Mouse (Mus musculus): ENCODE results near the gene Trim8. TPM values are rescaled to one million over a fixed set of nuclear protein-coding genes. Genes with fewer than 3 reads are reported as not detected.

The Trim8 gene
- total and polyA plus RNA-seq, 3 experiments: 4.4 to 24.9 (median 12.0) TPM

GRCm38 (mm10) chr19:46463446-46463845 is 38.1 kb upstream of the Trim8 start:
- TF ChIP-seq POLR2A (IDR thresholded peaks at IDR 0.05; ENCODE audit: low read depth, low read length): no peak
- no peak for TF ChIP-seq IRF4 (IDR thresholded peaks at IDR 0.05; ENCODE audit: low read depth, low read length)
- TF ChIP-seq CTCF (conservative IDR thresholded peaks at IDR 0.05 in 1 of 2, IDR thresholded peaks at IDR 0.05 in 1 of 2; ENCODE audit: low read depth in 2 of 2, low read length in 2 of 2): peak in 1 of 2 experiments; percentile 21; a peak in 1 of 4 replicates
- H3K4me1 ChIP-seq (ENCODE audit: control insufficient read depth in 1 of 2, insufficient read depth in 2 of 2): peaks cover 26 to 51% of the 10 kb centered on the region in 2 experiments
- dilution Hi-C loops (cut with MboI; ENCODE audit: extremely low pct_ligation_motif_present, extremely low pct_unique_long_range_greater_than_20kb, low sequenced_read_pairs): no loop called here
- H3K4me3 ChIP-seq (replicated peaks in 1 of 3; ENCODE audit: low read depth in 2 of 3, low read length in 2 of 3, poor library complexity in 1 of 3): no peak overlapping the region
- H3K9me3 ChIP-seq (replicated peaks; ENCODE audit: low read length): peaks cover 4% of the 10 kb centered on the region
- no peak overlapping the region for H3K9ac ChIP-seq (ENCODE audit: insufficient read depth, low read depth)
- no peak overlapping the region for H3K4me2 ChIP-seq (ENCODE audit: insufficient read depth, low read depth, poor library complexity, severe bottlenecking)
- no peaks in the 10 kb centered on the region for H3K79me2 ChIP-seq (replicated peaks; ENCODE audit: control insufficient read depth, extremely low read depth, insufficient read depth, poor library complexity, severe bottlenecking)
- in situ Hi-C loops (cut with MboI; ENCODE audit: low pct_ligation_motif_present, low pct_unique_long_range_greater_than_20kb, low sequenced_read_pairs): no loop called here
- peaks cover 7 to 49% of the 10 kb centered on the region in 2 experiments for H3K36me3 ChIP-seq (replicated peaks in 1 of 2; ENCODE audit: control insufficient read depth in 1 of 2, insufficient read depth in 1 of 2, low read length in 1 of 2)
- no peaks in the 10 kb centered on the region for H3K27me3 ChIP-seq (replicated peaks)
- no peak overlapping the region for H3K27ac ChIP-seq (ENCODE audit: insufficient read depth, low read depth)
- peak; percentile 27 for DNase-seq (ENCODE audit: extremely low read depth)

GRCm38 (mm10) chr19:46466160-46466559 is 35.3 kb upstream of the Trim8 start:
- H3K27me3 ChIP-seq (replicated peaks): no peaks in the 10 kb centered on the region
- no peaks in the 10 kb centered on the region for H3K79me2 ChIP-seq (replicated peaks; ENCODE audit: control insufficient read depth, extremely low read depth, insufficient read depth, poor library complexity, severe bottlenecking)
- peak overlapping the region; percentile 34 to 50 (median 38) for H3K4me3 ChIP-seq (replicated peaks in 1 of 3; ENCODE audit: low read depth in 2 of 3, low read length in 2 of 3, poor library complexity in 1 of 3)
- H3K36me3 ChIP-seq (replicated peaks in 1 of 2; ENCODE audit: control insufficient read depth in 1 of 2, insufficient read depth in 1 of 2, low read length in 1 of 2): peaks cover 0 to 31% of the 10 kb centered on the region in 2 experiments
- peak overlapping the region; percentile 96 for H3K27ac ChIP-seq (ENCODE audit: insufficient read depth, low read depth)
- dilution Hi-C loops (cut with MboI; ENCODE audit: extremely low pct_ligation_motif_present, extremely low pct_unique_long_range_greater_than_20kb, low sequenced_read_pairs): no loop called here
- H3K9me3 ChIP-seq (replicated peaks; ENCODE audit: low read length): peaks cover 4% of the 10 kb centered on the region
- H3K9ac ChIP-seq (ENCODE audit: insufficient read depth, low read depth): peak overlapping the region; percentile 67; the same call in 1 of the 2 replicates
- peak; percentile 97 for DNase-seq (ENCODE audit: extremely low read depth)
- in situ Hi-C loops (cut with MboI; ENCODE audit: low pct_ligation_motif_present, low pct_unique_long_range_greater_than_20kb, low sequenced_read_pairs): no loop called here
- TF ChIP-seq ELF1 (IDR thresholded peaks at IDR 0.05; ENCODE audit: low read depth, low read length) (peak; percentile 51; the same call in 1 of the 2 replicates), MEF2A (IDR thresholded peaks at IDR 0.05; ENCODE audit: borderline replicate concordance, low read depth, low read length) (peak; percentile 72), USF2 (conservative IDR thresholded peaks at IDR 0.05; ENCODE audit: low read depth, low read length) (no peak), JUND (conservative IDR thresholded peaks at IDR 0.05; ENCODE audit: low read depth, low read length) (no peak), E2F4 (IDR thresholded peaks at IDR 0.05; ENCODE audit: insufficient replicate concordance, low read depth, low read length) (no peak), ZKSCAN1 (IDR thresholded peaks at IDR 0.05; ENCODE audit: borderline replicate concordance, low read depth, low read length) (no peak), POLR2A (IDR thresholded peaks at IDR 0.05; ENCODE audit: low read depth, low read length) (0 out of 2 replicates have a peak, but pooled peaks have one; percentile 45), MAZ (IDR thresholded peaks at IDR 0.05; ENCODE audit: low read depth, low read length) (peak; percentile 58; the same call in 1 of the 2 replicates), SMC3 (IDR thresholded peaks at IDR 0.05; ENCODE audit: low read depth, low read length) (no peak), JUN (IDR thresholded peaks at IDR 0.05; ENCODE audit: insufficient read depth, low read depth, low read length) (no peak), MAFK (IDR thresholded peaks at IDR 0.05; ENCODE audit: insufficient replicate concordance, low read length) (peak; percentile 71), NRF1 (IDR thresholded peaks at IDR 0.05; ENCODE audit: low read depth, low read length) (no peak), ETS1 (conservative IDR thresholded peaks at IDR 0.05; ENCODE audit: low read depth, low read length) (peak; percentile 84), TCF12 (IDR thresholded peaks at IDR 0.05; ENCODE audit: low read depth, low read length) (peak; percentile 92), EP300 (IDR thresholded peaks at IDR 0.05; ENCODE audit: low read length) (peak; percentile 85), SIN3A (IDR thresholded peaks at IDR 0.05; ENCODE audit: low read length) (peak; percentile 50; the same call in 1 of the 2 replicates), KAT2A (IDR thresholded peaks at IDR 0.05; ENCODE audit: insufficient replicate concordance, low read length) (peak; percentile 81), RCOR1 (conservative IDR thresholded peaks at IDR 0.05; ENCODE audit: low read depth, low read length) (no peak; the same call in 1 of the 2 replicates), POLR2AphosphoS2 (IDR thresholded peaks at IDR 0.05; ENCODE audit: low read depth, low read length) (peak; percentile 40; the same call in 1 of the 2 replicates), NELFE (IDR thresholded peaks at IDR 0.05; ENCODE audit: low read depth, low read length) (peak; percentile 34; the same call in 1 of the 2 replicates), MXI1 (IDR thresholded peaks at IDR 0.05; ENCODE audit: low read depth, low read length) (no peak; the same call in 1 of the 2 replicates), BHLHE40 (IDR thresholded peaks at IDR 0.05; ENCODE audit: low read depth, low read length) (peak; percentile 54), ZNF384 (IDR thresholded peaks at IDR 0.05; ENCODE audit: low read depth, low read length) (no peak), ZMIZ1 (IDR thresholded peaks at IDR 0.05; ENCODE audit: low read depth, low read length) (peak; percentile 77), TBP (conservative IDR thresholded peaks at IDR 0.05; ENCODE audit: low read depth, low read length) (peak; percentile 78), IRF4 (IDR thresholded peaks at IDR 0.05; ENCODE audit: low read depth, low read length) (peak; percentile 84), PAX5 (IDR thresholded peaks at IDR 0.05; ENCODE audit: low read length) (no peak)
- H3K4me1 ChIP-seq (ENCODE audit: control insufficient read depth in 1 of 2, insufficient read depth in 2 of 2): peaks cover 19 to 68% of the 10 kb centered on the region in 2 experiments
- H3K4me2 ChIP-seq (ENCODE audit: insufficient read depth, low read depth, poor library complexity, severe bottlenecking): peak overlapping the region; percentile 76
